Mouse (Mus musculus) liver, embryonic 14 days (tissue): ENCODE measurements around the gene Plac1. TPM values are rescaled to one million over a fixed set of nuclear protein-coding genes. Genes with fewer than 3 reads are reported as not detected.

ENCODE experiments used
- polyA plus RNA-seq: library from polyadenylated mRNA; depleted of rRNA; stranded (reverse); fragments of >200 nt; gene quantifications from 2 replicates; pipeline ENCODE4 v1.2.3, GENCODE M21; 2012; rRNA removed

Plac1 gene
- polyA plus RNA-seq = 0.88 and 1.1 TPM in 2 replicates

GRCm38 (mm10) chrX:53240011-53240410 lies at the start of gene Plac1:
Plac1 (minus strand) TSS chrX:53240111.

DNA sequence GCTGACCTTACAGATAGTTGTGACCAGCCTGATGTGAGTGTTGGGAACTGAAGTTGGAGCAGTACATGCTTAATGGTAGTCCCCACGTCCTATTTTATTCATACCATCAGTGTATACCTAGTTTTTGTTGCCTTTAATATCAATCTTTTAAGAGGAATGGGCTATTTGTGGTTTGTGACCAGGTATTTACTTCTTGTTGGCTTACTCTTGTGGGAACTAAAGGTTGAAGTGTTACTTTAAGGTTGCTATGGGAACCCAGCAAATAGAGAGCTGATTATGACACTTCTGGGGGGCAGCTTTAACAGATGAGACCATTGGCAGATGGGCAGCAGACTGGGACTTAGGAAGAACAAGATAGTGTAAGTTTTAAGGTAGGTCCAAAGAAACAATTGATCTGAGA lies 33.2 kb upstream of the Plac1 start, which contains the start of gene Fam122c:
Gene Fam122c (plus strand): TSS at position 301 of the 400 bp plus-strand sequence.

DNA sequence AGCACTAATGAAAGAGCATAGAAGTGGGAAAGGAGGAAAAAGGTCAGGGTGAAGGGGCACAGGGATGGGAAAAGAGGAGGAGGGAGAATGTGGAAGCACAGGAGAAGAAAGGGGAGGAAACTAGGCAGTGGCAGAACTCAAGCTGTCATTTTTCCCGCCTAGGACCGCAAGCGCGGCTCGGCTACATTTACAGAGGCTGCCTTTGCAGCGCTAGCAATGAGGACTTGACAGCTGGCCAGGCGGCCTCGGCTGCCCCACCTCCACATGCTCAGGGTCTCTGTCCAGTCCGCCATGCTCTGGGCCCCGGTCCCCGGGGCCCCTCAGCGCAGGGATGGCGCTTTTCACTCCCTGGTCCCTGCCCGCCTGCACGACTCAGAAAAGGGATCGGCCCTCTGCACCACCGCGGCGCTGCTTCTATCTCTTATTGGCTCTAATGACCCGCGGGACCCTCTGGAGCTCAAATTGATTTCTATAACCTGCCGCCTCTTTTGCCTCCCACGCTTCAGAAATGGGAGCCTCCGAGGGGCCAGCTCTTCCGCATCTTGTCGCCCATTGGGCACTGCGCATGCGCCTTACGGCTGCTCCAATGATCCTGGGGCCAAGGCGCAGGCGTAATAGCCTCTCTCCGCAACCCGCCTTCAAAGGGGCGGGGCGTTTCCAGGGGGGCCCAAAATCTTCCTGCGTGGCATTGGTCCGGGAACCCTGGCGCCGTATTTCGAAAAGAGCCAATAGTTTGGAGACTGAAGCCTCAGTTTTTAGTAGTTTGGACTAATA lies 29.6 kb upstream of the Plac1 start, which contains the start of gene Fam122b:
Gene Fam122b (minus strand): TSS at position 517 of the 774 bp plus-strand sequence.

Other genes starting within 250 kb of the Plac1 start
- gene Fam122b, start 29.7 kb upstream of the Plac1 start, polyA plus RNA-seq = 5.6 and 6.3 TPM in 2 replicates
- not detected in 2 replicates for gene Fam122c, start 33.3 kb upstream of the Plac1 start, polyA plus RNA-seq
- gene Mospd1, start 130.4 kb upstream of the Plac1 start, polyA plus RNA-seq = 12.4 and 14.7 TPM in 2 replicates
- not detected in 2 replicates for gene Etd, start 194.8 kb upstream of the Plac1 start, polyA plus RNA-seq